Mouse (Mus musculus) erythroblast, embryonic 14.5 days (primary cell): Measurements from ENCODE around the gene Gm17657.

ENCODE experiments used
- GATA1 ChIP-seq: IDR thresholded peaks from 2 replicates; pipeline ENCODE4 v1.6.1; 2012; ENCODE audit warnings: low read length, inconsistent platforms, mixed read lengths
- TAL1 ChIP-seq: IDR thresholded peaks from 3 replicates; pipeline ENCODE4 v1.6.1; 2012; ENCODE audit warnings: low read length, inconsistent platforms, mixed read lengths

- TF ChIP-seq TAL1, result no peak
- no peak for TF ChIP-seq GATA1
Observed at GRCm38 (mm10) chr17:29494732-29495076, 54.7 kb downstream of the Gm17657 start.
